Mouse (Mus musculus): ENCODE data around the gene Mmp14. TPM values are rescaled to one million over a fixed set of nuclear protein-coding genes. Genes with fewer than 3 reads are reported as not detected.

The Mmp14 gene
- polyA plus RNA-seq, 1 experiment from 2014 or later = 115 TPM

DNA sequence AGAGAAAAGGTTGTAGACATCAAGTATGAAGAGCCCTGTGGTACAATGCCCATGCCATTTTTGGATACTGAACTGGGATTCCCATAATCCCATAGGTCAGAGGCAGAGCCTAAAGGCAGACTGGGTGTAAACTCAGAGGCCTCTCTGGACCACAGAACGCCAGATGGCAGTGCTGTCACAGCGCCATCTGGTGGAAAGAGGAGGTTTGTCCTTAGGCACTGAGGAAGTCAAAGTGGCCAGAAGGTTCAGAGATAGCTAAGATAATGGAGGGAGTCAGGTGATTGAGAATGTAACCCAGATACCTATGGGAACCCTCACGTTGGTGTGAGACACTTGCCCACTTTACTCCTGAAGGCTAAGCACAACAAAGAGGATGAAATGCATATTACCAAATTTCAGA is 62.8 kb downstream of the Mmp14 start:
- WGBS = 1% methylated on average over 3 of the region's 3 CpGs
- no peak overlapping the region for H3K4me2 ChIP-seq (ENCODE audit: low read length)
- no peak overlapping the region for H3K4me3 ChIP-seq (ENCODE audit: control insufficient read depth in 1 of 2, insufficient read depth in 1 of 2, low read depth in 1 of 2, low read length in 2 of 2)
- no peak for ATAC-seq (ENCODE audit: insufficient number of reproducible peaks, insufficient read depth, low FRiP score, low read depth)
- H3K27ac ChIP-seq (replicated peaks in 1 of 2; ENCODE audit: control insufficient read depth in 1 of 2, insufficient read depth in 1 of 2, low read depth in 2 of 2, low read length in 2 of 2) = no peak overlapping the region
- H3K4me1 ChIP-seq (ENCODE audit: control insufficient read depth in 2 of 2, insufficient read depth in 2 of 2, low read length in 2 of 2) = no peaks in the 10 kb centered on the region
- H3K9ac ChIP-seq (ENCODE audit: low read length) = no peak overlapping the region
- H3K27me3 ChIP-seq (ENCODE audit: control insufficient read depth, insufficient read depth, low read length) = no peaks in the 10 kb centered on the region
- no peaks in the 10 kb centered on the region for H3K9me3 ChIP-seq (ENCODE audit: control insufficient read depth, low read length)
- H3K36me3 ChIP-seq (ENCODE audit: control insufficient read depth, insufficient read depth, low read length) = no peaks in the 10 kb centered on the region

Other genes with a start within 250 kb of the Mmp14 start
- gene Dad1, start 177.5 kb upstream of the Mmp14 start, polyA plus RNA-seq (2014; fragmentation: Nextera tagmentation; extraction: Ambion mirVana) = 400 and 442 TPM in 2 replicates
- gene Abhd4, start 177.4 kb upstream of the Mmp14 start, polyA plus RNA-seq (2014; fragmentation: Nextera tagmentation; extraction: Ambion mirVana) = 118 and 121 TPM in 2 replicates
- gene Olfr49, start 146.7 kb upstream of the Mmp14 start, polyA plus RNA-seq (2014; fragmentation: Nextera tagmentation; extraction: Ambion mirVana) = 0.12 TPM in 1 of 2 replicates, not detected in the other
- 73.4 and 82.3 TPM in 2 replicates for gene Oxa1l, start 70.8 kb upstream of the Mmp14 start, polyA plus RNA-seq (2014; fragmentation: Nextera tagmentation; extraction: Ambion mirVana)
- 10.0 and 10.9 TPM in 2 replicates for gene Slc7a7, start 13.8 kb upstream of the Mmp14 start, polyA plus RNA-seq (2014; fragmentation: Nextera tagmentation; extraction: Ambion mirVana)
- 266 and 307 TPM in 2 replicates for gene Mrpl52, start 4.7 kb upstream of the Mmp14 start, polyA plus RNA-seq (2014; fragmentation: Nextera tagmentation; extraction: Ambion mirVana)
- gene Lrp10, start 32.5 kb downstream of the Mmp14 start, polyA plus RNA-seq (2014; fragmentation: Nextera tagmentation; extraction: Ambion mirVana) = 40.6 and 47.8 TPM in 2 replicates
- 1.4 TPM in 2 replicates for gene Rem2, start 44.5 kb downstream of the Mmp14 start, polyA plus RNA-seq (2014; fragmentation: Nextera tagmentation; extraction: Ambion mirVana)
- gene Prmt5, start 85.9 kb downstream of the Mmp14 start, polyA plus RNA-seq (2014; fragmentation: Nextera tagmentation; extraction: Ambion mirVana) = 55.9 and 56.0 TPM in 2 replicates
- gene Haus4, start 123.0 kb downstream of the Mmp14 start, polyA plus RNA-seq (2014; fragmentation: Nextera tagmentation; extraction: Ambion mirVana) = 36.1 and 36.3 TPM in 2 replicates
- 22.4 and 25.4 TPM in 2 replicates for gene Ajuba, start 145.9 kb downstream of the Mmp14 start, polyA plus RNA-seq (2014; fragmentation: Nextera tagmentation; extraction: Ambion mirVana)
- 4.7 and 7.1 TPM in 2 replicates for gene 4931414P19Rik, start 174.4 kb downstream of the Mmp14 start, polyA plus RNA-seq (2014; fragmentation: Nextera tagmentation; extraction: Ambion mirVana)
- 336 and 345 TPM in 2 replicates for gene Psmb5, start 186.4 kb downstream of the Mmp14 start, polyA plus RNA-seq (2014; fragmentation: Nextera tagmentation; extraction: Ambion mirVana)
- gene Psmb11, start 189.8 kb downstream of the Mmp14 start, polyA plus RNA-seq (2014; fragmentation: Nextera tagmentation; extraction: Ambion mirVana) = not detected in 2 replicates
- not detected in 2 replicates for gene Gm17606, start 209.3 kb downstream of the Mmp14 start, polyA plus RNA-seq (2014; fragmentation: Nextera tagmentation; extraction: Ambion mirVana)
- 1.3 and 2.0 TPM in 2 replicates for gene Cdh24, start 209.8 kb downstream of the Mmp14 start, polyA plus RNA-seq (2014; fragmentation: Nextera tagmentation; extraction: Ambion mirVana)

All from heart, embryonic 14.5 days (tissue).